Mouse (Mus musculus): ENCODE data around the gene Tes. TPM values are rescaled to one million over a fixed set of nuclear protein-coding genes. Genes with fewer than 3 reads are reported as not detected.

Gene Tes
- polyA plus RNA-seq, 1 experiment: 112 TPM

- no peak overlapping the region for H3ac ChIP-seq (ENCODE audit: control insufficient read depth, insufficient read length, low read depth)
- peaks cover 88% of the 10 kb centered on the region for H3K79me2 ChIP-seq (ENCODE audit: control insufficient read depth, insufficient read depth)
- peaks cover 23% of the 10 kb centered on the region for H3K36me3 ChIP-seq (ENCODE audit: control insufficient read depth, insufficient read depth)
- H3K79me3 ChIP-seq (ENCODE audit: low read depth): peaks cover 78% of the 10 kb centered on the region
- no peak overlapping the region for H3K4me3 ChIP-seq (ENCODE audit: insufficient read depth, poor library complexity, severe bottlenecking)
- no peak for TF ChIP-seq CEBPB (IDR thresholded peaks at IDR 0.05; ENCODE audit: low read depth)
- TF ChIP-seq FOSL1 (IDR thresholded peaks at IDR 0.05; ENCODE audit: insufficient read depth, low read length, poor library complexity, severe bottlenecking): no peak
- TF ChIP-seq MYOD1 (IDR thresholded peaks at IDR 0.05; ENCODE audit: control insufficient read depth, insufficient read length, low read depth): no peak
- no peak for TF ChIP-seq CTCF (IDR thresholded peaks at IDR 0.05; ENCODE audit: control insufficient read depth, insufficient read depth, insufficient read length)
- TF ChIP-seq MAX (IDR thresholded peaks at IDR 0.05): no peak
- TF ChIP-seq MYOG (IDR thresholded peaks at IDR 0.05; ENCODE audit: control insufficient read depth, extremely low read depth, insufficient read length): no peak
- TF ChIP-seq USF1 (IDR thresholded peaks at IDR 0.05; ENCODE audit: low read depth): no peak
- H3K27me3 ChIP-seq (ENCODE audit: control insufficient read depth, insufficient read depth, insufficient read length): no peaks in the 10 kb centered on the region
These were observed 12.8 kb downstream of the Tes start for GRCm38 (mm10) chr6:17077720-17078119.

GRCm38 (mm10) chr6:17079304-17079703 is 14.4 kb downstream of the Tes start:
- no peaks in the 10 kb centered on the region for H3K27me3 ChIP-seq (ENCODE audit: control insufficient read depth, insufficient read depth, insufficient read length)
- H3K4me3 ChIP-seq (ENCODE audit: insufficient read depth, poor library complexity, severe bottlenecking): no peak overlapping the region
- H3K36me3 ChIP-seq (ENCODE audit: control insufficient read depth, insufficient read depth): peaks cover 23% of the 10 kb centered on the region
- H3K79me3 ChIP-seq (ENCODE audit: low read depth): peaks cover 85% of the 10 kb centered on the region
- H3K79me2 ChIP-seq (ENCODE audit: control insufficient read depth, insufficient read depth): peaks cover 94% of the 10 kb centered on the region
- H3ac ChIP-seq (ENCODE audit: control insufficient read depth, insufficient read length, low read depth): no peak overlapping the region
- TF ChIP-seq CTCF (IDR thresholded peaks at IDR 0.05; ENCODE audit: control insufficient read depth, insufficient read depth, insufficient read length) (no peak), FOSL1 (IDR thresholded peaks at IDR 0.05; ENCODE audit: insufficient read depth, low read length, poor library complexity, severe bottlenecking) (no peak), USF1 (IDR thresholded peaks at IDR 0.05; ENCODE audit: low read depth) (no peak), MAX (IDR thresholded peaks at IDR 0.05) (no peak), CEBPB (IDR thresholded peaks at IDR 0.05; ENCODE audit: low read depth) (no peak), MYOD1 (IDR thresholded peaks at IDR 0.05; ENCODE audit: control insufficient read depth, insufficient read length, low read depth) (no peak), MYOG (IDR thresholded peaks at IDR 0.05; ENCODE audit: control insufficient read depth, extremely low read depth, insufficient read length) (no peak)

GRCm38 (mm10) chr6:17079826-17080225 is 14.9 kb downstream of the Tes start:
- peaks cover 94% of the 10 kb centered on the region for H3K79me2 ChIP-seq (ENCODE audit: control insufficient read depth, insufficient read depth)
- no peak for TF ChIP-seq CTCF (IDR thresholded peaks at IDR 0.05; ENCODE audit: control insufficient read depth, insufficient read depth, insufficient read length)
- H3K4me3 ChIP-seq (ENCODE audit: insufficient read depth, poor library complexity, severe bottlenecking): no peak overlapping the region
- peaks cover 18% of the 10 kb centered on the region for H3K36me3 ChIP-seq (ENCODE audit: control insufficient read depth, insufficient read depth)
- H3K79me3 ChIP-seq (ENCODE audit: low read depth): peaks cover 85% of the 10 kb centered on the region
- H3K27me3 ChIP-seq (ENCODE audit: control insufficient read depth, insufficient read depth, insufficient read length): no peaks in the 10 kb centered on the region
- no peak overlapping the region for H3ac ChIP-seq (ENCODE audit: control insufficient read depth, insufficient read length, low read depth)

- H3ac ChIP-seq (ENCODE audit: control insufficient read depth, insufficient read length, low read depth): no peak overlapping the region
- H3K4me3 ChIP-seq (ENCODE audit: insufficient read depth, poor library complexity, severe bottlenecking): no peak overlapping the region
- H3K36me3 ChIP-seq (ENCODE audit: control insufficient read depth, insufficient read depth): peaks cover 16% of the 10 kb centered on the region
- H3K79me3 ChIP-seq (ENCODE audit: low read depth): peaks cover 66% of the 10 kb centered on the region
- TF ChIP-seq MYOD1 (IDR thresholded peaks at IDR 0.05; ENCODE audit: control insufficient read depth, insufficient read length, low read depth) (no peak), USF1 (IDR thresholded peaks at IDR 0.05; ENCODE audit: low read depth) (no peak), MYOG (IDR thresholded peaks at IDR 0.05; ENCODE audit: control insufficient read depth, extremely low read depth, insufficient read length) (no peak), CEBPB (IDR thresholded peaks at IDR 0.05; ENCODE audit: low read depth) (no peak), MAX (IDR thresholded peaks at IDR 0.05) (no peak), FOSL1 (IDR thresholded peaks at IDR 0.05; ENCODE audit: insufficient read depth, low read length, poor library complexity, severe bottlenecking) (no peak), CTCF (IDR thresholded peaks at IDR 0.05; ENCODE audit: control insufficient read depth, insufficient read depth, insufficient read length) (no peak)
- peaks cover 87% of the 10 kb centered on the region for H3K79me2 ChIP-seq (ENCODE audit: control insufficient read depth, insufficient read depth)
- no peaks in the 10 kb centered on the region for H3K27me3 ChIP-seq (ENCODE audit: control insufficient read depth, insufficient read depth, insufficient read length)
These were observed 17.3 kb downstream of the Tes start for GRCm38 (mm10) chr6:17082238-17082637.

GRCm38 (mm10) chr6:17082800-17083199 is 17.9 kb downstream of the Tes start:
- H3K79me3 ChIP-seq (ENCODE audit: low read depth): peaks cover 63% of the 10 kb centered on the region
- H3K79me2 ChIP-seq (ENCODE audit: control insufficient read depth, insufficient read depth): peaks cover 85% of the 10 kb centered on the region
- H3K27me3 ChIP-seq (ENCODE audit: control insufficient read depth, insufficient read depth, insufficient read length): no peaks in the 10 kb centered on the region
- no peak overlapping the region for H3K4me3 ChIP-seq (ENCODE audit: insufficient read depth, poor library complexity, severe bottlenecking)
- no peak overlapping the region for H3ac ChIP-seq (ENCODE audit: control insufficient read depth, insufficient read length, low read depth)
- TF ChIP-seq FOSL1 (IDR thresholded peaks at IDR 0.05; ENCODE audit: insufficient read depth, low read length, poor library complexity, severe bottlenecking) (no peak), MYOD1 (IDR thresholded peaks at IDR 0.05; ENCODE audit: control insufficient read depth, insufficient read length, low read depth) (no peak), MYOG (IDR thresholded peaks at IDR 0.05; ENCODE audit: control insufficient read depth, extremely low read depth, insufficient read length) (no peak), CEBPB (IDR thresholded peaks at IDR 0.05; ENCODE audit: low read depth) (no peak)
- peaks cover 18% of the 10 kb centered on the region for H3K36me3 ChIP-seq (ENCODE audit: control insufficient read depth, insufficient read depth)

- H3K36me3 ChIP-seq (ENCODE audit: control insufficient read depth, insufficient read depth): peaks cover 33% of the 10 kb centered on the region
- H3K27me3 ChIP-seq (ENCODE audit: control insufficient read depth, insufficient read depth, insufficient read length): no peaks in the 10 kb centered on the region
- TF ChIP-seq CTCF (IDR thresholded peaks at IDR 0.05; ENCODE audit: control insufficient read depth, insufficient read depth, insufficient read length): peak; percentile 2
- TF ChIP-seq MAX (IDR thresholded peaks at IDR 0.05): no peak
- no peak for TF ChIP-seq MYOG (IDR thresholded peaks at IDR 0.05; ENCODE audit: control insufficient read depth, extremely low read depth, insufficient read length)
- H3K4me3 ChIP-seq (ENCODE audit: insufficient read depth, poor library complexity, severe bottlenecking): no peak overlapping the region
- peaks cover 91% of the 10 kb centered on the region for H3K79me2 ChIP-seq (ENCODE audit: control insufficient read depth, insufficient read depth)
- no peak overlapping the region for H3ac ChIP-seq (ENCODE audit: control insufficient read depth, insufficient read length, low read depth)
- H3K79me3 ChIP-seq (ENCODE audit: low read depth): peaks cover 35% of the 10 kb centered on the region
These were observed 22.5 kb downstream of the Tes start for GRCm38 (mm10) chr6:17087485-17087884.

Measured in C2C12 (cell line).